Mouse (Mus musculus) E14TG2a.4 (cell line): ENCODE results near the gene Acss3.

Source experiments
- CTCF ChIP-seq: conservative IDR thresholded peaks from 2 replicates; pipeline ENCODE4 v1.5.1; 2014; ENCODE audit warnings: low read length
- NANOG ChIP-seq: IDR thresholded peaks from 2 replicates; pipeline ENCODE4 v1.6.1; 2014; ENCODE audit warnings: borderline replicate concordance, low read length, mixed read lengths

GRCm38 (mm10) chr10:106914822-106915221, 208.6 kb downstream of the Acss3 start:
- TF ChIP-seq CTCF (no peak), NANOG (no peak)
